Comparison of ENCODE assay signal across 41 mouse cellular contexts in the genomic region with DNA sequence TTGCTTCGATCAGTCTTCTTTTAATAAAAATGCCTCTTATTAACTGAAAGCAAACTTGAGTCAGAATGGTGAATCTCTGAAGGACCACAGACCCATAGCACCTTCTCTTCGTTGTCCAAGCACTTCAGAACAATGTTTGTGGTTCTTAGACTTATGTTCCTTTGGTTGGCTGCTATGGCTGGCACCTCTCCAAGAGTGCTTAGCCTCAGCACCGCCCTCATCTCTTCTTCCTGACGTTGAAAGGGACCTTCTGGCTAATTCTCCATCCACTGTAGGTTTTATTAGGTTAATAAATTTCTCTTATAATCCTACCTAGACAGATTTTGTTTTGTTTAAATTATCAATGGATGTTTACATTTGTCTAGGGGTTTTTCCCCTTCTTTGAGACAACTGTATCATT. TPM values are rescaled to one million over a fixed set of nuclear protein-coding genes. Genes with fewer than 3 reads are reported as not detected.
DNase-seq lines count a peak whose midpoint lies in the region; ATAC-seq and TF ChIP-seq lines count a peak whose summit lies in the region.
"Had no signal": no experiment of that assay in that cellular context is flagged by ENCODE, and none has a peak within 500 bp of the region (broad histone marks: within the 10 kb centered on the region; RNA-seq: fewer than 3 reads in every experiment).

No protein-coding gene starts in this region.

- no peak overlapping the region for H3K27ac ChIP-seq in heart, embryonic 11.5 days (ENCODE audit: low read depth, low read length)
- H3K27ac ChIP-seq in limb, embryonic 14.5 days (replicated peaks; ENCODE audit: low read depth, low read length), result no peak overlapping the region
- no peak overlapping the region for H3K27ac ChIP-seq in limb, embryonic 10.5 days
- H3K27ac ChIP-seq: embryonic facial prominence, embryonic 13.5 days; forebrain, embryonic 10.5 days; forebrain, embryonic 15.5 days; gastrocnemius, adult 2 months; hindbrain, embryonic 13.5 days; limb, embryonic 12.5 days had no signal

- H3K27me3 ChIP-seq in heart, embryonic 11.5 days (ENCODE audit: control insufficient read depth, insufficient read depth, low read length), result no peaks in the 10 kb centered on the region
- no peaks in the 10 kb centered on the region for H3K27me3 ChIP-seq in limb, embryonic 14.5 days (ENCODE audit: control insufficient read depth, insufficient read depth, low read length)
- no peaks in the 10 kb centered on the region for H3K27me3 ChIP-seq in limb, embryonic 10.5 days (ENCODE audit: low read depth, poor library complexity, severe bottlenecking)
- H3K27me3 ChIP-seq: embryonic facial prominence, embryonic 13.5 days; forebrain, embryonic 15.5 days; hindbrain, embryonic 13.5 days; limb, embryonic 12.5 days had no signal

- no peaks in the 10 kb centered on the region for H3K9me3 ChIP-seq in heart, embryonic 11.5 days (replicated peaks; ENCODE audit: control insufficient read depth, low read length)
- no peaks in the 10 kb centered on the region for H3K9me3 ChIP-seq in limb, embryonic 14.5 days (ENCODE audit: control insufficient read depth, low read length)
- no peaks in the 10 kb centered on the region for H3K9me3 ChIP-seq in limb, embryonic 10.5 days (replicated peaks)
- H3K9me3 ChIP-seq: forebrain, embryonic 15.5 days; hindbrain, embryonic 13.5 days; limb, embryonic 12.5 days had no signal

- H3K4me2 ChIP-seq in heart, embryonic 11.5 days, result no peak overlapping the region
- no peak overlapping the region for H3K4me2 ChIP-seq in limb, embryonic 14.5 days (replicated peaks; ENCODE audit: low read depth, low read length, severe bottlenecking)
- H3K4me2 ChIP-seq: embryonic facial prominence, embryonic 13.5 days; forebrain, embryonic 15.5 days; hindbrain, embryonic 13.5 days; limb, embryonic 12.5 days; liver, embryonic 11.5 days; midbrain, embryonic 11.5 days had no signal

- H3K36me3 ChIP-seq in heart, embryonic 11.5 days (ENCODE audit: control insufficient read depth, insufficient read depth, low read length), result no peaks in the 10 kb centered on the region
- no peaks in the 10 kb centered on the region for H3K36me3 ChIP-seq in limb, embryonic 14.5 days (ENCODE audit: control insufficient read depth, insufficient read depth, low read length)
- H3K36me3 ChIP-seq in limb, embryonic 10.5 days, result no peaks in the 10 kb centered on the region
- H3K36me3 ChIP-seq: embryonic facial prominence, embryonic 13.5 days; forebrain, embryonic 10.5 days; forebrain, embryonic 15.5 days; hindbrain, embryonic 13.5 days; limb, embryonic 12.5 days had no signal

- no peak overlapping the region for H3K4me3 ChIP-seq in heart, embryonic 11.5 days (ENCODE audit: low read depth, low read length)
- no peak overlapping the region for H3K4me3 ChIP-seq in limb, embryonic 14.5 days (replicated peaks; ENCODE audit: low read length)
- H3K4me3 ChIP-seq in limb, embryonic 10.5 days, result no peak overlapping the region
- H3K4me3 ChIP-seq: embryonic facial prominence, embryonic 13.5 days; forebrain, embryonic 10.5 days; forebrain, embryonic 15.5 days; gastrocnemius, adult 2 months; hindbrain, embryonic 13.5 days; limb, embryonic 12.5 days had no signal

- H3K4me1 ChIP-seq in heart, embryonic 11.5 days (ENCODE audit: control insufficient read depth, insufficient read depth, low read length), result no peaks in the 10 kb centered on the region
- H3K4me1 ChIP-seq in limb, embryonic 14.5 days (ENCODE audit: control insufficient read depth, insufficient read depth, low read length), result no peaks in the 10 kb centered on the region
- H3K4me1 ChIP-seq in limb, embryonic 10.5 days, result no peaks in the 10 kb centered on the region
- H3K4me1 ChIP-seq: embryonic facial prominence, embryonic 13.5 days; forebrain, embryonic 10.5 days; forebrain, embryonic 15.5 days; hindbrain, embryonic 13.5 days; limb, embryonic 12.5 days had no signal

- H3K9ac ChIP-seq in heart, embryonic 11.5 days (ENCODE audit: low read depth, low read length), result no peak overlapping the region
- no peak overlapping the region for H3K9ac ChIP-seq in limb, embryonic 14.5 days (ENCODE audit: low read depth, low read length, severe bottlenecking)
- H3K9ac ChIP-seq: embryonic facial prominence, embryonic 13.5 days; forebrain, embryonic 15.5 days; hindbrain, embryonic 13.5 days; limb, embryonic 12.5 days had no signal

- ATAC-seq in heart, embryonic 11.5 days (replicated peaks; ENCODE audit: insufficient number of reproducible peaks, low FRiP score, low TSS enrichment), result no peak
- no peak for ATAC-seq in limb, embryonic 14.5 days (ENCODE audit: low FRiP score, low read depth)
- ATAC-seq: forebrain, embryonic 15.5 days; intestine, embryonic 16.5 days; midbrain, embryonic 16.5 days had no signal

- DNase-seq in heart, postnatal 4 days, result peak; percentile 12
- peak; percentile 4 for DNase-seq in limb, embryonic 14.5 days (ENCODE audit: low spot score)
- no peak for DNase-seq in limb, embryonic 10.5 days (ENCODE audit: low spot score)
- peak; percentile 5 for DNase-seq in 416B (ENCODE audit: low read depth)
- DNase-seq in lung, postnatal 36 days, result peak; percentile 6
- DNase-seq in retina, embryonic 14.5 days (ENCODE audit: low spot score), result no peak
- DNase-seq: adrenal gland, postnatal 25 days; cerebellum, adult 18-20 months; gastrocnemius, adult 2 months; gastrocnemius, postnatal 36 days; heart, postnatal 14 days; kidney, adult 9 months; right cerebral cortex, adult 18-20 months; spleen, adult 18-20 months; thymus, postnatal 14 days had no signal

- no peak for TF ChIP-seq POLR2A in limb, embryonic 14.5 days (IDR thresholded peaks at IDR 0.05; ENCODE audit: borderline replicate concordance, extremely low read depth, insufficient read depth, insufficient read length)

- WGBS in heart, embryonic 11.5 days (ENCODE audit: insufficient replicate concordance), result 69% methylated on average over 4 of the region's 4 CpGs
- 52% methylated on average over 4 of the region's 4 CpGs for WGBS in limb, embryonic 14.5 days
- WGBS in limb, embryonic 10.5 days, result 84% methylated on average over 4 of the region's 4 CpGs

RNA-seq across cellular contexts. Expression of a gene that starts 2.7 kb away (rescaled TPM):
- not detected for total RNA-seq in heart, postnatal 4 days (2021)
- not detected in 2 replicates for polyA plus RNA-seq in heart, embryonic 11.5 days (2014; fragmentation: Nextera tagmentation; extraction: Ambion mirVana)
- not detected in 2 replicates for polyA plus RNA-seq in limb, embryonic 14.5 days (2012; rRNA removed)
- not detected in 2 replicates for polyA plus RNA-seq in limb, embryonic 14.5 days (2014; fragmentation: Nextera tagmentation; extraction: Ambion mirVana)
- not detected in 2 replicates for polyA plus RNA-seq in limb, embryonic 10.5 days (2016; fragmentation: Nextera tagmentation; extraction: Ambion mirVana)
- total RNA-seq: adrenal gland, adult 18-20 months; adrenal gland, postnatal 25 days; common myeloid progenitor, adult 5-6 weeks; gastrocnemius, adult 2 months; gastrocnemius, postnatal 36 days; heart, adult 8-10 months; heart, postnatal 14 days; layer of hippocampus, adult 18-20 months; layer of hippocampus, postnatal 10 days; left cerebral cortex, adult 18-20 months; left cerebral cortex, postnatal 14 days; megakaryocyte progenitor cell, adult 5-6 weeks; neutrophil, adult 5-6 weeks had no signal
- polyA plus RNA-seq: brain, embryonic 14.5 days; embryonic facial prominence, embryonic 13.5 days; forebrain, embryonic 10.5 days; forebrain, embryonic 15.5 days; frontal cortex, adult 2 months; heart, embryonic 14.5 days; hindbrain, embryonic 13.5 days; intestine, embryonic 16.5 days; limb, embryonic 12.5 days; liver, embryonic 11.5 days; liver, embryonic 16.5 days; midbrain, embryonic 11.5 days; midbrain, embryonic 16.5 days; neural tube, embryonic 11.5 days; stomach, embryonic 16.5 days; urinary bladder, adult 2 months had no signal

Comparison
In these comparisons a context has a peak if more than half of its experiments do, and no peak if none do; other contexts are left out.
1. DNase-seq: peak in heart, postnatal 4 days (single experiment), limb, embryonic 14.5 days (single experiment), 416B (single experiment) and lung, postnatal 36 days (single experiment); none in limb, embryonic 10.5 days (single experiment) and retina, embryonic 14.5 days (single experiment).